Mouse (Mus musculus): ENCODE data around the gene Casq1.
A peak's percentile ranks its signal among the peaks of the same experiment; 100 is the strongest.
"Not testable (repeated sequence)": the region's sequence is repeated elsewhere in the genome, so short reads cannot be mapped to it uniquely, and the experiment has no call there.

Gene Casq1

DNA sequence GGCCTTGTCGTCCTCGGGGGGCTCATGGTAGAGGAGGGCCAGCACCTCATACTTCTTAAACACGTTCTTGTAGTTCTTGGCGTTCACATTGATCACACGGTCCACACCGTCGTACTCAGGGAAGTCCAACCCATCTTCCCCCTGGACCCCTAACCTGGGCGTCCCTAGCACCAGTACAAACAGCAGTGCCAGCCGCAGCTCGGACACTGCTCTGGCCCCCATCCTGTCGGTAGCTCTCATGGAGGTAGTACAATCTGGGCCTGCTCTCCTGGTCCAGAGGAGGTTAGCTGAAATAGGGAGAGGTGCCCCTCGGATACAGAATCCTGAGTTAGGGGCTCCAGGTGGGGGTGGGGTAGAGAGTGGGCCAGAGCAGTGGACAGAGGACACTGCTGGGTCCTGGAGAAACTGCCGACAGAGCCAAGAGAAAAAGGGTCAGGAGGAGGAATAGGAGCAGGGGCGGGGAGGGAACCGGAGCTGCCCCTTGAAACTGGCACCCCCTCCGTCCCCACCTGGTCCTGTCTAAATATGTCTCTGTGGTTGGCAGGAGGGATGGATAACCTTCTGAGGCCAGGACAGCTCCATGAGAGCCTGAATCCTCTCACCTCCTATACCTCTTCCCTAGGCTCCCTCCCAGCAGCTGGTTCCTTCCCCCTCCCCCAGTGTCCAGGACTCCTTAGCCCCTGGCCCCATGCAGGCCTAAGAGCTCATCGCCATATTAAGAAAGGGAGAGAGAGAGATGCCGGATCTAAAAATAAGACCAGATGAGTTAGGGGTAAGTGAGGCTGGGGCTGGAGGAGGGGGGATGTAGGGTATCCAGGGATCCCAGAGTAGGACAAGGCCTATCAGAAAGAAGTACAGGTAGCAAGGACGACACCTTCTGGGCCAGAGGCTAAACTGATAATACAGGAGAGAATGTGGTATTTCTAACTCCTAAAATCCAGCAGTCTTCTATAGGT is at the start of gene Casq1:
TSS of gene Casq1 (minus strand) at position 418 of the 956 bp plus-strand sequence.
- DNase-seq (ENCODE audit: low spot score in 2 of 2), result no peak

DNA sequence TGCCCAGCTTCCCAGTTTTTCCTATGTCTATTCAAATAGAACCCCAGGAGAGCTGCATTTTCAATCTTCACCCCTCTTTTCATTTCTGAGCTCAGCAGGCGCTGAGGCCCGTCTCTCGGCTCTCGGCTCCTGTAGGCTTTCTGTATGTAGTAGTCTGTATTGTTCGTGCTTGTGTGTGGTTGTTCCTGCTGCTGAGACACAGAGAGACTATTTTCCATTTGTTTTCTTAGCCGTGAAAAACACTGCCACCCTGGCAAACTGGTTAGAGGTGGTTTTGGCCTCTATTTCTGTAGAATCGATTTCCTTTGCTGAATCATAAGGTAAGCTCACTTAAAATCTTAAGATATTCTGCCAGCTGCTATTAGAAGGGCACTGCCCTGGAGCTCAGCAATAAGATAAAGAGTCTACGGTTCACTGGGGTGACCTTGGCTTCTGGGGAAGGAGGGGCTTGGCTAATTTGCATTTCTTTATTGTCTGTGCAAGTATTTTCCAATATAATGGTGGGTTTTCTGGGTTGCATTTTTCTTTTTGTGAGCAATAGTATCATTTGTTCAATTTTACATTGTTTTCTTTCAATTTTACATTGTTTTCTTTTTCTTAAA is 41.9 kb upstream of the Casq1 start, which contains the start of gene Igsf8:
TSS of gene Igsf8 (plus strand) at position 165 of the 602 bp plus-strand sequence.
- no peak for DNase-seq (ENCODE audit: low spot score in 2 of 2)

DNA sequence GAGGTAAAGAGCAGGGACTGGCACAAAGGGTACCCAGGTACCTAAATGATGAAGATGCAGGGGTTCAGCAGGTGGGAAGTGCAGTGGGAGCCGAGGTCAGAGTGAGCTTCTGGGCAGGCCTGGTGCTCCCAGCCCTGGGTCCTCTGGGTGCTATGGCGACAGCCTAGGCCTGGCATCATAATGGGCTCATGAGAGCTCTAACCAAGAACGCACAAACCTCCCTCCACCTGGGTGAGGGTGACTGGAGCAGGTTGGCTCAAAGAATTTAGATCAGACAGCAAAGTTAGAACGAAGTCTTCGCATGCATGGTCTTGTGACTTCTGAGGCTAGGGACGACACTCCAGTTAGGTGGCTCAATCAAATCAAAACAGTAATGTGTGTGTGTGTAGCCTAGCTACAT is 38.6 kb upstream of the Casq1 start, which contains the start of gene Atp1a4:
TSS of gene Atp1a4 (minus strand) at position 101 of the 400 bp plus-strand sequence.
- DNase-seq (ENCODE audit: low spot score in 2 of 2), result no peak

DNA sequence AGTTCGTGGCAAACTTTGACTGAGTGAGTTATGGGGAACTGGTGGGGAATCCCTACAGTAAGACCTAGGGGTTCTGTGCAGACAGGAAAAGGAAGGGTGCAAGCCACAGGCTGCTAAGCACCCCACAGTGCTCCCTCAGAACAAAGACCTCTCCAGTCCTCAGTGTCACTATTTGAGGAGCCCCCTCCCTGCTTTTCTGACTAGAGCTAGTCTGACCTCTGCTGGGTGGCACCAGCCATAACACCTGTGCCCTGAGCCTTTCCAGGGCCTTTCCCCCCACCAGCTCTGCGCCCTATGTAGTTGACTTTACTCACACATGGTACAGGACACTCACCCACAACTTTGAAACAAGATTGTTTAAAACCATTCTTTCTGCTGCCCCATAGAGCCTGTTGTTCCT is 28.0 kb upstream of the Casq1 start:
- DNase-seq (ENCODE audit: low spot score in 2 of 2), result no peak

DNA sequence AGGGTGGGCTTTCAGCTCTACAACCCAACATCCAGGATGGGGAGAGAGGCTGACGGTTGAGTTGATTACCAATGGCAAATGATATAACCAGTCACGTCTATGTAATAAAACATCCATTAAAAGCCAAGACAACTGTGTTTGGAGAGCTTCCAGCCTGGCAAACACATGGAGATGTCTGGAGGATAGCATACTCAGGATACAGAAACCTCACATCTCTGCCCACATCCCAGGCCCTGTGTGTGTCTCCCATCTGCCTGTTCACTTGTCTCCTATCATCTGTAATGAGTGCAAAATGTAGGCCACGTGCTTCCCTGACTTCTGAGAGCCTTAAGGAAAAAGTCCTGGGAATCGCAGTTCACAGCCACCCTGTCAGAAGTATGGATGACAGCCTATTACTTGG is 27.5 kb upstream of the Casq1 start:
- no peak for DNase-seq (ENCODE audit: low spot score in 2 of 2)

DNA sequence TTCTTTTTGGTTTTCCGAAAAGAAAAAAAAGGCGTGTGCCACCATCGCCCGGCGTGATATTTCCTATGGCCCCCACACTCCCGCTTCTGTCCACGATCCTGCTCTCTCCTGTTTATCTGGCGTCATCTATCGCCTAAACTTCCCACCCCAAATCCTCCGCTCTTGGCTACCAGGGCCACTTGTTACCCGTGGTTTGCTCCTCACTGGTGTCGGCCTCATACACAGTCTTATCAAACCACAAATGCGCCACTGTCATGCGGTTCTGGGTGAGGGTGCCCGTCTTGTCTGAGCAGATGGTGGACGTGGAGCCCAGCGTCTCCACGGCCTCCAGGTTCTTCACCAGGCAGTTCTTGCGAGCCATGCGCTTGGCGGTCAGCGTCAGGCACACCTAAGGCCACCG is 25.0 kb upstream of the Casq1 start:
- not testable (repeated sequence) for DNase-seq (ENCODE audit: low spot score in 2 of 2)

DNA sequence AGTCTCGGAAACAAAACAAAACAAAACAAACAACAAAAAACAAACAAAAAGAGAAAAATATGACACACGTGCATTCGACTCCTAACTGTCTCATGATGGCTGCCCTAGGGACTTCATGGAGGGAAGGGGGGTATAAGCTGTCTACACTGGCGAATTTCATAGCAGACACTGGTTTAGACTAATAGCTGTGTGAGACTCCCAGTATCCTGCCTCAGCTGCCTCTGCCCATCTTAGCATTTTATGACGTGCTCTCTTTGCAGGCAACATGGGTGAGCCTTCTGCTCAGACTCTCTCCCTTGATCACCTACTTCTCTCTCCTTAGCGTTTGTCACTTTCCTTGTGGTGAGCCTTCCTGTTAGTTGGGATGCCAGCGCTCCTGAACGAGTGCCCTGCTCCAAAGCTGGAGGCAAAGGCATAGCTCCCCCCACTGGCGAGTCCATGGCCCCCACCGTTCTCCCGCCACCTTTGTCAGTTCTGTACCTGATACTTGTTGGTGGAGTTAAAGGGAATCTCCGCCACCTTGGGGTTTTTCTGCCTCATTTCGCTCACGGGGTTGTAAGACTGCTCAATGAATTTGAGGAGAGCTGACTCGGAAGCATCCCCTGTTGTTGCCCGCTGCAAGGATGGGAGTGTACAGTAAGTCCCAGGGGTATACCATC is 24.0 kb upstream of the Casq1 start:
- no peak for DNase-seq (ENCODE audit: low spot score in 2 of 2)

DNA sequence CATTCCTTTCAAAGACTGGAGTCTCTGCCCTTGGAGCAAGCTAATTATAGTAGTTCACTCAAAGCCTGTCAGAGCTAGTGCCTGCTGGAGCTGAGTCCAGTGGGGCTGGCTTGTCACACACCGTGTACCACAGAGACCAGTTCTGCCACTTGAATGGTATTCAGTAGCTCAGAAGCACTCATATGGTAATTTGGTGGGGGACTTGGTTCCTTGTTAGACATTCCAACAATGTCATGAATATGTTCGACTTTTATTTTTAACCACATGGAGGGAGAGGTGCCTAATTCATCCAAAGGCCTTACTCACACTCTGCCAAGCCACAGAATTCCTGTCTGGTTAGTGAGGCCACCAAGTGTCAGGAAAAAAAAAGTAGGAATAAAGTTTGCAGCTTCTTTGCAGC is 22.7 kb upstream of the Casq1 start:
- DNase-seq (ENCODE audit: low spot score in 2 of 2), result no peak

DNA sequence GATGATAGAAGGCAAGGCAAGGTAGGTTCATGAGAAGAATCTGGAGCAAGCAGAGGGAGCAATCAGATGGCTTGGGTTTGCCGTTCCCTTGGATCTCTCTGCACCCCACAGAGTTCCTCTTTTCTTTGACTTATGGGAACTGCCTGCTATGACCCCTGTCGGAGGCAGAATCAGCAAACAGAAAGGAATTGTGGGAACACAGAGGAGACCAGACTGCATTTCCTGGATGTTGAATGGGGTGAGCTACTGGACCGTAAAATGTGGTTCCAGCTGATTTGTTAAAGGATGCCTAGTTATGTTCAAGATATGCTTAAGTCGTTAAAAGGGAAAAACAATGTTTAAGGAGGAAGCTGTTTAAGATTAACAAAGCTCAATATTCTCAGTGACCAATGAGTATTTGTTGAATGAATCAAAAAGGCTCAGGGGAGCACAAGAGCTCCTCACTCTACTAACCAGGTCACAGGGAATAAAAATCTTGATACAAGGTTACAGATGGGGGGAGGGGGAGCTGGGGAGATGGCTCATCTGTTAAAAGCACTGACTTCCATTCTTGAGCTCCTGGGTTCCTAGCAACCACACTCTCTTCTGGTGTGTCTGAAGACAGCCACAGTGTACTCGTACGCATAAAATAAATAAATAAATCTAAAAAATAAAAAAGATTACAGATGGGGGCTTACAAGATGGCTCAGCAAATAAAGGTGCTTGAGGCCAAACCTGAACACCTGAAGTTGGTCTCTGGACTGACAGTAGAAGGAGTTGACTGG is 21.5 kb upstream of the Casq1 start:
- DNase-seq (ENCODE audit: low spot score in 2 of 2), result no peak

DNA sequence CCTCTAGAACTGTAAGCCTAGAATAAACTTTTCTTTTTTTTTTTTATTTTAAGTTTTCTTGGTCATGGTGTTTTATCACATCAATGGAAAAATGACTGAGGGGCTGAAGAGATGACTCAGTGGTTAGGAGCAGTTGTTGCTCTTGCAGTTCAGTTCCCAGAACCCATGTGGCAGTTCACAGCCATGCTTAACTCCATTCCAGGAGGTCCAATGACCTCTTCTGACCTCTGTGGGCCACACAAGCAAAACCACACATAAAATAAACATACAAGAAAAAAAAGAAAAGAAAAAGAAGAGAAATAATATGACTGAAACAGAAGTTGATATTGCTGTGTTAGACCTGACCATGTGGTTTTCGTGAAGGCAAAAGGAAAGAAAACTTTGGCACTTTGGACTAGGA is 9.5 kb upstream of the Casq1 start:
- DNase-seq (ENCODE audit: low spot score in 2 of 2), result no peak

DNA sequence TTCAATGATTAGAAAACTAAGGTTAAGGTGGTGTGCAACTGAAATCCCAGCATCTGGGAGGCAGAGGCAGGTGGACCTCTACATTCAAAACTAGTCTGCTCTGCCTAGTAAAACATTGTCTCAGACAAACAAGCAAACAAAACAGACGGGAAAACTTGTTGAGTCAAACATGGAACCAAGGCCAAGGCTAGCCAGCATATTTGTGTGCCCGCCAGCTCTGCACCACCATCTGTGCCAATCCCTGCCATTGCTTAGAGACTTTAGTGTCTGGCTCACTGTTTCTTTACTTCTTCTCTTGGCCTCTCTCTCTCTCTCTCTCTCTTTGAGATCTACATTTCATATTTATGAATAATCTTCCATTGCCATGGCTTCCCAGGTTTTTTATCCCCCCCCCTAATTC is 8.5 kb upstream of the Casq1 start:
- no peak for DNase-seq (ENCODE audit: low spot score in 2 of 2)

DNA sequence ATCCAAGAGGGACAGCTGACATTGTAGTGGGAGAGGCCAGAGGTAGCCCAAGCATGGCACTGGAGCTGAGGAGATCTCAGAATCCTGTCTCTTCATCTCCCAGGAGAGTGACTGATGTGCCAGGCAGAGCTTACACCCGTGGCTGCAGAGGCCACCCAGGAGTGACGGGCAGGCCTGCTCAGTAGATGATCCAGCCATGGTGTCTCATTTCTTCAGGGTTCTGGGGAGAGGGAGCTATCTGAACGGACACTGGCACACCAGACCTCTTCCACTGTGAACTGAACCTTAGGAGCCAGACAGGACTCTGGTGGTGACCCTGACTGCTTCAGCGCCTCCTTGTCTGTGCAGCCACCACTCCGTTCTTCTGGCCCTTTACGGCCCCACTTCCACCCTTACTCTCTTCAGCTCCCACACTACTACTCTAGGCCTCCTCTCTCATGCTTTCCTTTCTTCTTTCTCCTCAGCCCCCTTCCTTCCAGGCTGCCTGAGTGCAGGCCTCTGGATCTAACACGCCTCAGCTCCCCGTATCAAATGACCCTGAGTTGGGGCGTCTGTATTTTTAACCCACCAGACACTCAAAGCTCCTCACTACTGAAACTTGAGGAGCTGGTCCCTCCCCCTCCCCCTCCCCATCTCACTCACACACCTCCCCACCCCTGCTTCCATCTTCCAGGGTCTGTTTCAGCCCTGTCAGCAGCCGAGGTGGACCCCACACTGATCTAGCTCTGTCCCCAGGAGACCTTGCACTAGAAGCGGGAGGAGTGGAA is 1.8 kb upstream of the Casq1 start:
- DNase-seq (ENCODE audit: low spot score in 2 of 2), result no peak

DNA sequence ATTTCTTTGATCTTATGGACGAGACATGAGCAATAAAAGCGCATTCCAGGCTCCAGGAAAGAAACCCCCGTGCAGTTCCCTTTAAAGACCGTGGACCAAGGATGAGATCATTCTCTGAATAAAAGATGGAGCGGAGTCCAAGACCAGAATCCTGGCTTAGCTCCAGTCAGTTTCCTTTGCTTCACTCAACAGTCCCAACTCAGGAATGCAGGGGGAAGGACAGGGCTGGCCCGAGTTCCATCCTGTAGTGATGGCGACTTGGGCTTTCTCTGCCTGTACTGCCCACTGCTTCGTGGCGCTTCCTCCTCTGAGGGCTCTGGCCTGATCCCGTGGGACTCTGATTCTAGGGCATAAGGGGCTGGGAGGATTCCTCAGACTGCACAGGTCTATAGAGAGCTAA is 746 bp upstream of the Casq1 start:
- DNase-seq (ENCODE audit: low spot score in 2 of 2), result no peak

DNA sequence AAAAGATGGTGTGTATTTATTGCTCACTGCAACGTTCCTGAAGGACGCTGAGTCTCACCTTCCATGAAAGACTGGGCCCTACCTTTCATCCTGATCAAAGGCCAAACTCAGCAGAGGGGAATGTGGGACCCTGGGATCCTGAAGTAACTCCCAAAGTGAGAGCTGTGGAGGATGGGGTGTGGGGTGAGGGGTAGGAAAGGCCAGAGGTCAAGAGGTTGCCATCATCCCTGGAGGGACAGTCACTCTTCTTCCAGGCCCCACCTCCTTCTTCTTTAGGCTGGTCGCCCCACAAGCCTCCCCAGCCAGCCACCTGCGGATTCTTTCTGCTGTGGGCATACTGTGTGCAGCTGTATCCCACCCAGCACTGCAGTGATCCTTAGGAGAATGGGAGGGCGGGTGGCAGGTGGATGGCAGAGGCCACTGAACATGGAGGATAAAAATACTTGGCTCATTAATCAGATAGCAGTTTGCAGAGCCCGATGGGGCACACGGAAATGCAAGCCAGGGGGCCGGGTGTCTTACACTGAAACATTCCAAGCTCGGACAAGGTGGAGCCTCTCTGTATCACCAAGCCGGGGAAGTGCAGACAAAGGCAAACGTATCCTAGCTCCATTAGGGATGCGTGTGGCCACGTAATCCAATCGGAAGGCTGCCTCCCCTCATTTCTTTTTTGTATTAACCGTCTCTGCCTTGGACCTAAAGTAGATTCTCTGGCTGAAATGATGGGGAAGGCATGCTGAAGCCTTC is 1.3 kb downstream of the Casq1 start:
- DNase-seq (ENCODE audit: low spot score in 2 of 2), result no peak

DNA sequence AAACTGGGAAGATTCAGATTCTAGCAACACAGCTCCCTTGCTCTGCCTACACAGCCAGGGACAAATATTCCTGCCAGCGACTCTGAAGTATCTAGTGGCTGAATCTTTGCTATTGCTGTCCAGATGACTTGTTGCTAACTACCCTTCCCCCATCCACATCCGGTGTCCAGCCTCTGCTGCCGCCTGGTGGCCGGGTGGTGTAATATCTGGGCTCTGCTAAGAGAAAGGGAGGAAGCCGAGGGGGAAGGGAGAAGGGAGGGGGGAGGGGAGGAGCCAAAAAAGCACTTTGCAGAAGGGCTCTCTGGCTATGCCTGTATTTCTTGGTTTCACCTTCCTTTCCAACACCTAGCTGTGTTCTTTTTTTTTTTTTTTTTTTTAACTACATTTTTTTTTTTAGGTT is 2.5 kb downstream of the Casq1 start:
- DNase-seq (ENCODE audit: low spot score in 2 of 2), result peak; percentile 81 to 89

DNA sequence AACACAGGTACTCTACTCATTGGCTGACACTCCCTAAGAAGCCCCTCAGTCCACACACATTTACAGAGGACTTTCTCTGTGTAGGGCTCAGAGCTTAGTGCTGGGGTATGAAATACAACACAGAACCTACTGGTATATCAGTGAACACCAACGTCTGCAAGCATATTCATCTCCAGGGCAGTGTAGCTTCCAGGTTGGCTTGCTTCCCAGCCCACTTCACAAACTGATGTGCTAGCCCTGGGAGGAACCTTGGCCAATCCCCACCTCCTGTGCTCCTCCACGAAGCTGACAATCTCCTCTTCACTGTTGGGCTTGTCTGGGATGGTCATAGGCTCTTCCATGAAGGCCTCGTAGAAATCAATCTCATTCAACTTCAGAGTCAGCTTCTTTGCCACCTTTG is 4.9 kb downstream of the Casq1 start:
- DNase-seq (ENCODE audit: low spot score in 2 of 2), result no peak

DNA sequence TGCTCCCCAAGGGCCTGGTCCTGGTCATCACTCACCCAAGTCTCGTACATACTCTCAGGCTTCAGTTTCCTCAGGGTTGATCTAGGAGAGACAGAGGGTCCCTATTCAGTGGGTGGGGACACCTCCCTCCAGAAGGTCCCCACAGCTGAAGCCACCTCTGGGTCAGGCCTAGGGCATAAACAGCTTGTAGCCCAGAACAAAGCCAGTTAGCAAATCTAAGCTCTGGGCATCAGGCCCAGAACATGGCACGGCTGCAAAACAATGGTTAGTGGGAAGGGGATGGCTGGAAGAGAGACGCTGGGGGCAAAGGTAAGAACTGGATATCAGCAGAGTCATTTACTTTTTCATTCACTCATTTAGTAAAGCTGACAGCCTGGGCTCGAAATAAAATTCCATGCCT is 5.9 kb downstream of the Casq1 start:
- no peak for DNase-seq (ENCODE audit: low spot score in 2 of 2)

DNA sequence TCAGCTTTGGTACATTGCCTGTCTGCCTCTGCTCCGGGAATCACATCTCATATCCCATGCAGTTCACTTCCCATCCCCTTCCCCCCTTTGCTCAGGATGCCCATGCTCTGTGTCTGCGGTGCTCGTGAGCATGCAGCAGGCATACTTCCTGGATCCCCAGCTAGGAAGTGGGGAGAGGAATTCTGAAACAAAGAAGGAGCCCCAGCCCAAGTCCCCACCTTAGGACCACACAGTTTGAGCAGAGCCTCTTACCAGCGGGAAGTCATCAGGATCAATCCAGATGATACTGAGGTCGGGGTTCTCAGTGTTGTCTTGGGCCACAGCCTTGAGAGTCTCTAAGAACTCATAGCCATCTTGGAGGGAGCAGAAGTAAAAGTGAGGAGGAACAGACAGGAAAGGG is 6.9 kb downstream of the Casq1 start:
- no peak for DNase-seq (ENCODE audit: low spot score in 2 of 2)

DNA sequence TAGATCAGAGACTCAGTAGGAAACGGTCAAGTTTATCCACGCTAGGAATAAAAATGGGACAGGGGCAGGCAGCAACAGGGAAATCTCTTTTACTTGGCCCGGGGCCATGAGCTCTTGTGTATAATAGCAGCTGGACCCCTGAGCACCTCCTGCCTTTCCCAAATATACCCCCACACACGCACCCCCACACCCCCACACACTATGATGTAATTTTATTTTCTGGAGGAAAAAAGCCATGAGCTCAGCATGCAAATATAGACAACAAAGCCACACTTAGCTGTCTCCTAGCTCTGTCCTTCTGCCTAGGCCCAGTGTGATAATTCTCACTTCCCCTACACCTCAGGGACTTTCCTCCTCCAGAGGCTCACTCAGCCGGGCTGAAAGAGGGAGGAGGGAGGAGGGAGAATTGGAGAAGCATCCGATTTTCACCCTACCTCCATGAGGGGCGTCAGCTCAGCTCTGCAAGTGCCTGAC is 12.5 kb downstream of the Casq1 start:
- DNase-seq (ENCODE audit: low spot score in 2 of 2), result no peak

Data from spleen, postnatal 14 days (tissue).